Mouse (Mus musculus): ENCODE measurements at regions not wholly inside any gene's neighbourhood (a gene's known extent, or its start where the extent isn't known, plus 50 kb on each side); places are given as distances from the start of the nearest gene placed in this dataset.
"Not testable (repeated sequence)": the region's sequence is repeated elsewhere in the genome, so short reads cannot be mapped to it uniquely, and the experiment has no call there.

- TF ChIP-seq GATA1 (IDR thresholded peaks at IDR 0.05; ENCODE audit: borderline replicate concordance, low read length) (no peak), TAL1 (conservative IDR thresholded peaks at IDR 0.05; ENCODE audit: low read depth, low read length) (no peak), POLR2AphosphoS5 (IDR thresholded peaks at IDR 0.05; ENCODE audit: insufficient replicate concordance, low read depth, low read length) (no peak), GATA2 (IDR thresholded peaks at IDR 0.05; ENCODE audit: borderline replicate concordance, low read depth, low read length) (no peak), CTCF (IDR thresholded peaks at IDR 0.05; ENCODE audit: low read depth, low read length) (no peak)
- DNase-seq (ENCODE audit: low spot score), result no peak
Observed at GRCm38 (mm10) chr17:82900602-82901001, 314.5 kb upstream of the Pkdcc start.

GRCm38 (mm10) chr17:82901098-82901891, 313.8 kb upstream of the Pkdcc start:
- Histone ChIP-seq H3K4me1 (ENCODE audit: insufficient read depth, low read depth, low read length) (no peaks in the 10 kb centered on the region), H3K36me3 (replicated peaks) (no peaks in the 10 kb centered on the region), H3K27me3 (ENCODE audit: insufficient read depth, low read length) (no peaks in the 10 kb centered on the region), H3K4me3 (ENCODE audit: low read depth, low read length) (no peak overlapping the region), H3K9me3 (replicated peaks) (peaks cover 12% of the 10 kb centered on the region)
- ATAC-seq (ENCODE audit: extremely low read depth, insufficient number of reproducible peaks, low FRiP score, poor library complexity, severe bottlenecking) (no peak), DNase-seq (ENCODE audit: low spot score) (no peak)
- TF ChIP-seq GATA2 (IDR thresholded peaks at IDR 0.05; ENCODE audit: borderline replicate concordance, low read depth, low read length) (no peak), GATA1 (IDR thresholded peaks at IDR 0.05; ENCODE audit: borderline replicate concordance, low read length) (no peak), CTCF (IDR thresholded peaks at IDR 0.05; ENCODE audit: low read depth, low read length) (no peak), TAL1 (conservative IDR thresholded peaks at IDR 0.05; ENCODE audit: low read depth, low read length) (no peak), POLR2AphosphoS5 (IDR thresholded peaks at IDR 0.05; ENCODE audit: insufficient replicate concordance, low read depth, low read length) (no peak)

More at GRCm38 (mm10) chr17:82900602-82901001, 314.5 kb upstream of the Pkdcc start:
- Histone ChIP-seq H3K9me3 (replicated peaks) (peaks cover 12% of the 10 kb centered on the region), H3K4me1 (ENCODE audit: insufficient read depth, low read depth, low read length) (no peaks in the 10 kb centered on the region), H3K4me3 (ENCODE audit: low read depth, low read length) (no peak overlapping the region), H3K36me3 (replicated peaks) (no peaks in the 10 kb centered on the region), H3K27me3 (ENCODE audit: insufficient read depth, low read length) (no peaks in the 10 kb centered on the region)
- no peak for ATAC-seq (ENCODE audit: extremely low read depth, insufficient number of reproducible peaks, low FRiP score, poor library complexity, severe bottlenecking)

- TF ChIP-seq GATA1 (IDR thresholded peaks at IDR 0.05; ENCODE audit: borderline replicate concordance, low read length) (no peak), CTCF (IDR thresholded peaks at IDR 0.05; ENCODE audit: low read depth, low read length) (no peak), GATA2 (IDR thresholded peaks at IDR 0.05; ENCODE audit: borderline replicate concordance, low read depth, low read length) (no peak), POLR2AphosphoS5 (IDR thresholded peaks at IDR 0.05; ENCODE audit: insufficient replicate concordance, low read depth, low read length) (no peak), TAL1 (conservative IDR thresholded peaks at IDR 0.05; ENCODE audit: low read depth, low read length) (no peak)
- Histone ChIP-seq H3K27me3 (ENCODE audit: insufficient read depth, low read length) (no peaks in the 10 kb centered on the region), H3K4me3 (ENCODE audit: low read depth, low read length) (no peak overlapping the region), H3K9me3 (replicated peaks) (peaks cover 10% of the 10 kb centered on the region), H3K36me3 (replicated peaks) (no peaks in the 10 kb centered on the region), H3K4me1 (ENCODE audit: insufficient read depth, low read depth, low read length) (no peaks in the 10 kb centered on the region)
- ATAC-seq (ENCODE audit: extremely low read depth, insufficient number of reproducible peaks, low FRiP score, poor library complexity, severe bottlenecking) (no peak), DNase-seq (ENCODE audit: low spot score) (no peak)
Observed at GRCm38 (mm10) chr17:82904961-82905360, 310.1 kb upstream of the Pkdcc start.

DNA sequence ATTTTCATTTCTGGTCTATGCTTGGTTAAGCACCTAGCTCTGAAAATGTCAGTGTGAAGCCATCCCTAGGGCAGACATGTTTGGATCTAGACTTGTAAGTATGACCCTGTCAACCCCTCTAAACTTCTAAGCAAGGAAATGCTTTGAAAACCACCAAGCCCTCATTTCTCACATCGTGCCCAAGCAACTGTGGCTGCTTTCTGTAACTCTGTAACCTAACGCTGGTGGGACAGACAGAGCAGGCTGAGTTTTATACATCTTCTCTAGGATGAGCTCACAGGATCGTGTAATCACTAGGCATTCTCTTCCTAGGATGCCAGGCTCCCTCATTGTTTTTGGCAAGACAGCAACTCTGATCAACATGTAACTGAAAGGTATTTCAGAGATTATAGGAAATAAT, 309.6 kb upstream of the Pkdcc start:
- Histone ChIP-seq H3K4me3 (ENCODE audit: low read depth, low read length) (no peak overlapping the region), H3K4me1 (ENCODE audit: insufficient read depth, low read depth, low read length) (no peaks in the 10 kb centered on the region), H3K27me3 (ENCODE audit: insufficient read depth, low read length) (no peaks in the 10 kb centered on the region), H3K9me3 (replicated peaks) (peaks cover 11% of the 10 kb centered on the region), H3K36me3 (replicated peaks) (no peaks in the 10 kb centered on the region)
- no peak for DNase-seq (ENCODE audit: low spot score)
- ATAC-seq (ENCODE audit: extremely low read depth, insufficient number of reproducible peaks, low FRiP score, poor library complexity, severe bottlenecking), result no peak
- TF ChIP-seq GATA2 (IDR thresholded peaks at IDR 0.05; ENCODE audit: borderline replicate concordance, low read depth, low read length) (no peak), POLR2AphosphoS5 (IDR thresholded peaks at IDR 0.05; ENCODE audit: insufficient replicate concordance, low read depth, low read length) (no peak), GATA1 (IDR thresholded peaks at IDR 0.05; ENCODE audit: borderline replicate concordance, low read length) (no peak), TAL1 (conservative IDR thresholded peaks at IDR 0.05; ENCODE audit: low read depth, low read length) (no peak)

GRCm38 (mm10) chr17:82909189-82909588, 305.9 kb upstream of the Pkdcc start:
- DNase-seq (ENCODE audit: low spot score), result no peak
- H3K27me3 ChIP-seq (ENCODE audit: insufficient read depth, low read length), result no peaks in the 10 kb centered on the region
- H3K4me1 ChIP-seq (ENCODE audit: insufficient read depth, low read depth, low read length), result no peaks in the 10 kb centered on the region
- TF ChIP-seq GATA1 (IDR thresholded peaks at IDR 0.05; ENCODE audit: borderline replicate concordance, low read length), result no peak
- TF ChIP-seq POLR2AphosphoS5 (IDR thresholded peaks at IDR 0.05; ENCODE audit: insufficient replicate concordance, low read depth, low read length), result no peak
- TF ChIP-seq CTCF (IDR thresholded peaks at IDR 0.05; ENCODE audit: low read depth, low read length), result no peak
- no peak for TF ChIP-seq TAL1 (conservative IDR thresholded peaks at IDR 0.05; ENCODE audit: low read depth, low read length)
- no peak for TF ChIP-seq GATA2 (IDR thresholded peaks at IDR 0.05; ENCODE audit: borderline replicate concordance, low read depth, low read length)
- H3K36me3 ChIP-seq (replicated peaks), result no peaks in the 10 kb centered on the region
- 0 out of 2 replicates have a peak, but pooled peaks cover 5% of the 10 kb centered on the region for H3K9me3 ChIP-seq (replicated peaks)
- no peak overlapping the region for H3K4me3 ChIP-seq (ENCODE audit: low read depth, low read length)
- ATAC-seq (ENCODE audit: extremely low read depth, insufficient number of reproducible peaks, low FRiP score, poor library complexity, severe bottlenecking), result no peak

- not testable (repeated sequence) for H3K36me3 ChIP-seq (replicated peaks); H3K27me3 ChIP-seq (ENCODE audit: insufficient read depth, low read length); H3K4me1 ChIP-seq (ENCODE audit: insufficient read depth, low read depth, low read length); H3K9me3 ChIP-seq (replicated peaks); ATAC-seq (ENCODE audit: extremely low read depth, insufficient number of reproducible peaks, low FRiP score, poor library complexity, severe bottlenecking); H3K4me3 ChIP-seq (ENCODE audit: low read depth, low read length); DNase-seq (ENCODE audit: low spot score)
Observed at GRCm38 (mm10) chr17:82922986-82923385, 292.1 kb upstream of the Pkdcc start.
